Comparison of ENCODE assay signal across 28 mouse cellular contexts in genomic region chr8:116740726-116741125, GRCm38 (mm10).
"Had no signal": no experiment of that assay in that cellular context is flagged by ENCODE, and none has a peak within 500 bp of the region (broad histone marks: within the 10 kb centered on the region; RNA-seq: fewer than 3 reads in every experiment).

No protein-coding gene starts in this region.

- H3K9me3 ChIP-seq: limb, embryonic 10.5 days; limb, embryonic 12.5 days; limb, embryonic 15.5 days; liver, embryonic 12.5 days; liver, embryonic 13.5 days; liver, embryonic 15.5 days; lung, embryonic 15.5 days; midbrain, embryonic 10.5 days; midbrain, embryonic 12.5 days; midbrain, embryonic 15.5 days; neural tube, embryonic 12.5 days had no signal

- H3K36me3 ChIP-seq: limb, embryonic 10.5 days; limb, embryonic 12.5 days; limb, embryonic 13.5 days; limb, embryonic 15.5 days; liver, embryonic 12.5 days; liver, embryonic 13.5 days; liver, embryonic 15.5 days; lung, embryonic 15.5 days; midbrain, embryonic 10.5 days; midbrain, embryonic 12.5 days; midbrain, embryonic 13.5 days; midbrain, embryonic 15.5 days; neural tube, embryonic 12.5 days had no signal

- H3K27me3 ChIP-seq: limb, embryonic 12.5 days; liver, embryonic 13.5 days; liver, embryonic 15.5 days; lung, embryonic 15.5 days; neural tube, embryonic 12.5 days had no signal

- H3K4me3 ChIP-seq: limb, embryonic 10.5 days; limb, embryonic 12.5 days; limb, embryonic 13.5 days; limb, embryonic 15.5 days; liver, embryonic 12.5 days; liver, embryonic 13.5 days; liver, embryonic 15.5 days; lung, embryonic 15.5 days; megakaryocyte, embryonic 14.5 days; midbrain, embryonic 10.5 days; midbrain, embryonic 12.5 days; midbrain, embryonic 13.5 days; midbrain, embryonic 15.5 days; myocyte; neural tube, embryonic 12.5 days had no signal

- H3K4me1 ChIP-seq: limb, embryonic 10.5 days; limb, embryonic 12.5 days; limb, embryonic 13.5 days; limb, embryonic 15.5 days; liver, embryonic 13.5 days; liver, embryonic 15.5 days; lung, embryonic 15.5 days; megakaryocyte, embryonic 14.5 days; midbrain, embryonic 10.5 days; midbrain, embryonic 12.5 days; midbrain, embryonic 13.5 days; midbrain, embryonic 15.5 days; neural tube, embryonic 12.5 days had no signal

- DNase-seq: left cerebral cortex, postnatal 4 days; liver; liver, embryonic 13.5 days; liver, postnatal 0 days; lung, adult 18-20 months; lung, adult 2 months; lung, embryonic 14.5 days; lung, postnatal 10 days; lung, postnatal 14 days; lung, postnatal 36 days; lung, postnatal 4 days; midbrain, embryonic 14.5 days had no signal

- H3K27ac ChIP-seq: limb, embryonic 10.5 days; limb, embryonic 12.5 days; limb, embryonic 13.5 days; limb, embryonic 15.5 days; liver, embryonic 12.5 days; liver, embryonic 13.5 days; liver, embryonic 14.5 days; liver, embryonic 15.5 days; lung, embryonic 15.5 days; macrophage; midbrain, embryonic 10.5 days; midbrain, embryonic 12.5 days; midbrain, embryonic 13.5 days; midbrain, embryonic 15.5 days; neural tube, embryonic 12.5 days had no signal
